Mouse (Mus musculus) left cerebral cortex, postnatal 10 days (tissue): Measurements from ENCODE around the gene Ints6l. TPM values are rescaled to one million over a fixed set of nuclear protein-coding genes. Genes with fewer than 3 reads are reported as not detected.

ENCODE experiments used
- DNase-seq, 2 experiments: peaks; one replicate each; pipeline ENCODE4 v3.0.0; 2021 to 2022; ENCODE audit warnings: low spot score in 2 of 2, mixed read lengths in 1 of 2; ENCODE audit errors: extremely low spot score in 1 of 2
- intact Hi-C: fragments of 180-260 bp; cut with DNase I; formaldehyde crosslinking; loops from one replicate; pipeline ENCODE4 v1.15.1; 2025
- total RNA-seq, 2 experiments: library from RNA; stranded (reverse); gene quantifications; 2 replicates each; pipeline ENCODE4 v1.2.3; 2021

The Ints6l gene
- total RNA-seq = 10 to 100 TPM; 32.0 to 40.7 TPM

GRCm38 (mm10) chrX:56454671-56455371 lies at the start of gene Ints6l:
Gene Ints6l, plus strand, starts transcription at chrX:56454857.
- intact Hi-C loops = no loop called here
- DNase-seq = peak; percentile 70 to 77

GRCm38 (mm10) chrX:56405482-56405881 lies 49.2 kb upstream of the Ints6l start:
- intact Hi-C loops = no loop called here
- DNase-seq = no peak

- intact Hi-C loops = no loop called here
- no peak for DNase-seq
Observed at GRCm38 (mm10) chrX:56406128-56406527, 48.5 kb upstream of the Ints6l start.

- intact Hi-C loops = no loop called here
- no peak for DNase-seq
Observed at GRCm38 (mm10) chrX:56416277-56416676, 38.4 kb upstream of the Ints6l start.

GRCm38 (mm10) chrX:56417541-56417940 lies 37.1 kb upstream of the Ints6l start:
- no peak for DNase-seq
- intact Hi-C loops = no loop called here

DNA sequence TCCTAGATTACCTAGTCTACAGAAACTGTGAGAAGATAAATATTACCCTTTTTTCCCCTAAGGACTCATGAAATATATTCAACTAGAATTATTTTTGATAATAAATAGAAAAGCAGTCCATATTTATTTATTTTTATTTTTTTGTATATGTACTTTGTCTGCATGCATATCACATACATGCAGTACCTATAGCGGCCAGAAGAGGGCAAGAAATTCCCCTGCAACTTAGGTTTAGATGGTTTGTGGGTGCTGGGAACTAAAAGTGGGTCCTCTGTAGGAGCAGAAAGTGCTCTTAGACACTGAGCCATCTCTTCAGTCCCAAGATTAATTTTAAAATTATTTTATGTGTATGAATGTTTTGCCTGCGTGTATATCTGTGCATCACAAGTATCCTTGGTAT lies 24.1 kb upstream of the Ints6l start:
- DNase-seq = no peak
- intact Hi-C loops = no loop called here

DNA sequence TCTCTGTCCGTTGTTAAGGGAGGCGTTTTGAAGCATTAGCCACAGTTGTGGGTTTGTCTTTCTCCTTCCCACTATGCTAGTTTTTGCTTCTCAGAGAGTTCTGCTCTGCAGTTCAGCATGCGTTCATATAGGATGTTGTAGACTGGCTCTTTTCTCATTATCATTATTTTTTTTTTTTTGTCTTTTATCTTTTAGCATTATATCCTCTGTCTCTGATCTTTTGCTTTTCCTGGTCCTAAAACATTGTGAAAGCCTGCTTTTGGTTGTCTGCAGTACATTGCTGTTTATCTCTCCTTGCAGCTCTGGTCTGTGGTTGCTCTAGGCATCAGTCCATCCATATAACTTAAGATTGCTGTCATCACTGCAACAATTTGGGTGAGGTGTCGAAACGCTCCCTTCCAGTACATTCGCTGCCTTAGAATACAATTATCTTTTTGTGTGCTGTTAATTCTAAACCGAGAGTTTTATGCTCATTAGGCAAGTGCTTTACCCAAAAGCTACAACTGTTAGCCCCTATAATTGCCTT lies 18.8 kb upstream of the Ints6l start:
- no peak for DNase-seq
- intact Hi-C loops = no loop called here

- intact Hi-C loops = no loop called here
- no peak for DNase-seq
Observed at GRCm38 (mm10) chrX:56446487-56447428, 7.9 kb upstream of the Ints6l start.

- intact Hi-C loops = no loop called here
- DNase-seq = no peak
Observed at GRCm38 (mm10) chrX:56447524-56448015, 7.1 kb upstream of the Ints6l start, which contains the start of gene Gm2174. Gene Gm2174, plus strand, starts transcription at chrX:56447965.

DNA sequence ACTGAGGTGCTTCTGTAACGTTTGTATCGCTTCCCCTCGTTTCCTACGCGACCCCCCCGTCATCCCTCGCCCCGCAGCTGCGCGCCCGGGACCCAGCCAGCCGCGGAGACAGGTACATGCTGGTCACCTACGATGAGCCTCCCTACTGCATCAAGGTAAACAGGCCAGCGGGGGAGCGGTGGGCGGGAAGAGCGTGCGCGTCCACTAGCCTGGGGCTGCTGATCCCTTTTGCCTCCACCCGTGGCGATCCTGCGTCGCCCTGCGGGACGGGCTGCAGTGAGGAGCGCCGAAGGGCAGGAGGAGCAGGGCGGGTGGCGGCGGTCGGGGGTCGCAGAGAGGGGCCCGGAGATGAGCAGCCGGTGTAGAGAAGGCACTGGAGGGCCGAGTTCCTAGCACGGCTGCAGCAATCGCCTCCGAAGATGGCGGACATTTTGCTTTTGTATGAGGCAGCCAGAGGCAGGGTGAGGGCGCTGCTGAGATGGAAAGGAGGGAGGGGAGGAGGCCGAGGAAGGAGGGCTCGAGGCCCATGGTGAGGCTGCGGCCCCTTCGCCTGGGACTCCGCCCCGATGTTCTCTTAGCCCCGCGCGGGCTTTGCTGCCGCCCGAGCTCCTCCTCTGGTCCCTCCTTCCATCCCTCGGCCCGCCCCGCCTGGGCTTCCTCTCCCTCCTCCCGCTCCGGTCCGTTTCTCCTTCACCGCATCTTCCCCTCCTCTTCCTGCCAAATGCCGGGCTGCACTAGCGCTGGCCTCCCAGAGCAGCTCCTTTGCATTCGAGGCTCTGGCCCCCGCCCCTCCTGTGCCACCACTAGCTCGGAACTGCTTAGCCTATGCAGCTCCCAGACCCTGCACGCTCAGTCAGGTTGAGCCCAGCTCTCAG lies 952 bp downstream of the Ints6l start:
- peak; percentile 79 to 93 for DNase-seq
- intact Hi-C loops = no loop called here

DNA sequence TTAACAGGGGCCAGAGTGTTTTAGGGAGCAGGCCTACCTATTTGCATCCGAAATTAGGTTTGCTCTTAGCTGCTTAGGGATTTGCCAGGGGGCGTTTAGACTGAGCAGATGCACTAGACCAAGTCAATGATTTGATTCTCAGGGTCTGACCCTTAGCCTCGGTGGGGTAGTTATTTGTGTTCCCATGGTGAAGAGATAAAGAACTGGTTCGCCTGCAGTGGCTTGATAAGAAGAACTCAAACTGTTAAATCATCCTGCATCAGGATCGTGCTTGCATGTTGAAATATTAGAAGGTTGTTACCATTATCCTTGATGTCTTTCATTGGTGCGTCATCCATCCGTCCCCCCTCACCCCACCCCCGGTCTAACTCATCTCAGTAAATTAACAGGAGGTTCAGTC lies 1.7 kb downstream of the Ints6l start:
- intact Hi-C loops = no loop called here
- no peak for DNase-seq

GRCm38 (mm10) chrX:56462020-56462933 lies 7.6 kb downstream of the Ints6l start:
- DNase-seq = no peak
- intact Hi-C loops = no loop called here

GRCm38 (mm10) chrX:56464906-56465305 lies 10.2 kb downstream of the Ints6l start:
- no peak for DNase-seq
- intact Hi-C loops = no loop called here

GRCm38 (mm10) chrX:56467688-56468087 lies 13.0 kb downstream of the Ints6l start:
- DNase-seq = no peak
- intact Hi-C loops = no loop called here

GRCm38 (mm10) chrX:56468422-56468821 lies 13.8 kb downstream of the Ints6l start:
- DNase-seq = no peak
- intact Hi-C loops = no loop called here

- intact Hi-C loops = no loop called here
- DNase-seq = no peak
Observed at GRCm38 (mm10) chrX:56474035-56474434, 19.4 kb downstream of the Ints6l start.

DNA sequence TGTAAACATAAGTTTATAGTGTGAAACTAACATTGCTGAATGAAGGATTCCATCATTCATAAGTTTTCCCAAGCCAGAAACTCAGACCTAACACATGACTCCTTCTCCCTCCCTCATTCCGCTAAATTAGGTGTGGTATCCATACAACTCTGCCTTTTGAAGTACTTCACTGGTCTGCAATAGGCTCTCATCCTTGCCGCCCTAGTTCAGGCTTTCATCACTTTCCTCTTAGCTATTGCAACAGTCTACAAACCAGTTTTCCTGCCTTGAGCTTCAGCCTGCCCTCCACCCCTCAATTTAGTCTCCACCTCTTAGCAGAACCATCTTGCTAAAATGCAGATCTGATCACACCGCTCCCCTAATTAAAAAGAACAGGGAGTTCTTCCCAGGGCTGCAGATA lies 22.9 kb downstream of the Ints6l start:
- no peak for DNase-seq
- intact Hi-C loops = no loop called here

- intact Hi-C loops = no loop called here
- DNase-seq = no peak
Observed at GRCm38 (mm10) chrX:56481906-56482305, 27.2 kb downstream of the Ints6l start.
